Mouse (Mus musculus): ENCODE data around the gene Dnaaf2.
"Not testable (repeated sequence)": the region's sequence is repeated elsewhere in the genome, so short reads cannot be mapped to it uniquely, and the experiment has no call there.

The Dnaaf2 gene

DNA sequence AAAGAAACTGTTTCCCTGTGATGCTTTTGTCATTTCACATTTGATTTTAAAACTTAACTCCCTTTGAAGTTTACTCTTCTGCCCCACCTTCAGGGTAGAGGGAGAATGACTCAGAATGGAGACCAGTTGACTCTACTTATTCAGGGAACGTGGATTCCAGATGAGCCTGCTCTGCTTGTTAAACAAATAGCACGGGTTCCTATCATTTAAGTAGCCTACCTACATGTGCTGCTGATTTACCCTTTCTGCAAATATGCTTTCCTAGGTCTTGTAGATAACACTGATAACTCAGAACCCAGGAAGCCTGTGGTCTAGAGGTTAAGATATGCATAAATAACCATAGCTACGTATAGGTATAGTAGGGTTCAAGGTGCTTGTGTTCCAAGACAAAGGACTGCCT, 33.3 kb downstream of the Dnaaf2 start:
- DNase-seq (ENCODE audit: low spot score): no peak

DNA sequence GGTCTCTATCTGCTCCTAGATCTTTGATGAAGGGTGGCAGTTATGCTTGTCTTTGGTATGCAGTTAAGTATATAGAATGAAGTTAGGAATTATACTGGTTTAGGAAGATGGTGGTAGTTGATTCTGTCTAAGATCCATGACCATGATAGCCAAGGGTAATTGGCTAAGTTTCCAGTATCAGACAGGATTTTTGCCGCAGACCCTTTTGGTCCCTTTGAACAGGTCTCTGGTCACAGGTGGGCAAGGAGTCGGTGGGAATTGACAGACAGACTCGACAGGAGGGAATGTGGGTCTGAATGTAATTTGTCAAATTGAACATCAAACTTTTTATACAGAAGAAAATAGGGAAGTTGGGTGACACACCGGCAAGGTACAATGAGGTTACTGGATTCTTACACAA, 34.6 kb downstream of the Dnaaf2 start:
- DNase-seq (ENCODE audit: low spot score): not testable (repeated sequence)

DNA sequence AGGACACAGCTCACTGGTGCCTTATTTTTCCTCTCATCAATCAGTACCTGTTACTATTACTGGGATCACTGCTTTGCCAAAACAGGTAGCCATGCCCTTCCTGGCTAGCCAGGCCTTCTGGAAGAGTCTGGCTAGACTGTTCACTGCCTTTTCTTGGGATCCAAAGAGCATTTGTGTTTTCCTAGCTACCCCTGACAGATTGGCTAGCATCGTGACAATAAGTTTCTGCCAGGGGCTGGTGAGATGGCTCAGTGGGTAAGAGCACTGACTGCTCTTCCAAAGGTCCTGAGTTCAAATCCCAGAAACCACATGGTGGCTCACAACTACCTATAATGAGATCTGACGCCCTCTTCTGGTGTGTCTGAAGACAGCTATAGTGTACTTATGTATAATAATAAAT, 37.6 kb downstream of the Dnaaf2 start:
- DNase-seq (ENCODE audit: low spot score): not testable (repeated sequence)

DNA sequence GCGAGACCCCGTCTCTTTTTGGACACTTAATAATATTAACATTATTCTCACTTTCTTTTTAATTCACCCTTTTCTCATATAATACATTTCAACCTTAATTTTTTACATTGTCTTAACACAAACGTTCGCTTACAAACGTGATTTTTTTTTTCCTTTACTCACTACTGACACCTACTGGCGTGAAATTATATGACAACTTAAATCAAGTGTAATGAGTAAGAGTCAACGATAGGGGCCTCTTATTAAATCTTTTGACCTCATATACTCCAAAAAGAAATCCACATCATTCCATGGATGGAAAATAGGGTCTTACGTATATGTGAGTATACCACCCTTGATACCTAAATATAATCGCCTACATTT, 38.7 kb downstream of the Dnaaf2 start:
- peak; percentile 18 for DNase-seq (ENCODE audit: low spot score)

DNA sequence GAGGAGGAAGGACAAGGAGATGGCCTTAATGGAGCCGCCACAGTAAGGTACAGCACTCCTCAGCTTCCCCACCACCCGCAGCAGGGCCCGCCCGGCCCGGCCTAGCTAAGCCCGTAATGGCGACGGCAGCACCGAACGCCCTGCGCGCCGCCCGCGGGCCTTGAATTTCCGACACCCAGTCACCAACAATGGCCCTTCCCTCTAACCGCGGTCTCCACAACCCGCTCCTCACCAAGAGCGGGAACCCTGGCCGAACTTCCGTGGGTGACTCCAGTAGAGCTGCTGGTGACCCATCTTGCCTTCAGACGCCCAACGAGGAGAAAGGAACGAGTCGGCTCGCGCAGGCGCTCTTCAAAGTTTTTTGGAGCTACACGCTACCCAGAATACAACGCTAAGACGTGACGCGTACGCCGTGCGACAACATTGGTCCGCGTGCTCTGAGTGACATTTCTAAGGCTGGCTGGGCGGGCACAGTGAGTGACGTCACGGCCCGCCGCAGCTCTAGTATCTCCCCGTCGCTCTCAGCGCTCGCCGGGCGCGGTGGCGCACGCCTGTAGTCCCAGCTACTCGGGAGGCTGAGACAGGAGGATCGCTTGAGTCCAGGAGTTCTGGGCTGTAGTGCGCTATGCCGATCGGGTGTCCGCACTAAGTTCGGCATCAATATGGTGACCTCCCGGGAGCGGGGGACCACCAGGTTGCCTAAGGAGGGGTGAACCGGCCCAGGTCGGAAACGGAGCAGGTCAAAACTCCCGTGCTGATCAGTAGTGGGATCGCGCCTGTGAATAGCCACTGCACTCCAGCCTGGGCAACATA, 39.3 kb downstream of the Dnaaf2 start, which contains the start of gene Rps29:
TSS of gene Rps29 (minus strand) at position 422 of the 813 bp plus-strand sequence.
- DNase-seq (ENCODE audit: low spot score): peak; percentile 98

GRCm38 (mm10) chr12:69158366-69158764, 39.9 kb downstream of the Dnaaf2 start:
- DNase-seq (ENCODE audit: low spot score): no peak

DNA sequence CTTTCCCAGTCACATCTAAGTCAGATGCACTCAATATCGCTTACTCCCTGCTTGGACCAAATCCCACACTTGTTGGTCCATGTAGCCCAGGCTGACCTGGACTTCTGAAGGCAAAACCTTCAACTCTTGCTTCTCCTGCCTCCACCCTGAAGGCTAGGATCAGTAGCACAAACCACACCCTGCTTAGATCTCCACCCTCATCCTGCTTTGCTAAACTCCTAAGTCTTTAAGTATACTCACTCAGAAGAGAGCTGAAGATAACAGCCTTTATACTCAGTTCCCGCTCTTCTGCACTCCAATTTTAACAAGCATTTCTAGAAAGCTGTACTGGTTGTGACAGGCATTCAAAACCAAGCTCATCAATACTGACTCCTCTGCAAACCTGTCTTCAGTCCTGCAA, 41.1 kb downstream of the Dnaaf2 start:
- DNase-seq (ENCODE audit: low spot score): no peak

GRCm38 (mm10) chr12:69156436-69156835, 41.8 kb downstream of the Dnaaf2 start:
- DNase-seq (ENCODE audit: low spot score): no peak

GRCm38 (mm10) chr12:69155923-69156322, 42.3 kb downstream of the Dnaaf2 start:
- no peak for DNase-seq (ENCODE audit: low spot score)

GRCm38 (mm10) chr12:69150049-69150448, 48.2 kb downstream of the Dnaaf2 start:
- no peak for DNase-seq (ENCODE audit: low spot score)

GRCm38 (mm10) chr12:69147166-69147735, 51.0 kb downstream of the Dnaaf2 start:
- DNase-seq (ENCODE audit: low spot score): no peak

DNA sequence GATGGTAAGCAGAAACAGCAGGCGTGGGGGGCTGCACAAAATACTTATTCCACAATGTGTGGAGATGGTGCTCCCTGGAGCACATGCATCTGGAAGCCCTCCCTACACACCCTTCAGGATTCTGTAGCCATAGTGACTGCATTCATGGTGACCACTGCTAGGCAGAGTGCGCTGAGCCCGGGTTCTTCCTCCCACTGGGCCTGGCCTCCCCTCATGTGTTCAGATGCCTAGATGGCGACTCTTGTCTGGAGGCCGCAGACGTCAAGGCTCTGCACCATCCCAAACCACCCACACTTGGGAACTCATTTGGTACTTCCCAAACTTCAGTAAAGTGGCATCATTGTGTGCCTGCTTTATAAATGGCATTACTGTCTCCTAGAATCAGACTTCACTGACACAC, 54.8 kb downstream of the Dnaaf2 start:
- DNase-seq (ENCODE audit: low spot score): no peak

DNA sequence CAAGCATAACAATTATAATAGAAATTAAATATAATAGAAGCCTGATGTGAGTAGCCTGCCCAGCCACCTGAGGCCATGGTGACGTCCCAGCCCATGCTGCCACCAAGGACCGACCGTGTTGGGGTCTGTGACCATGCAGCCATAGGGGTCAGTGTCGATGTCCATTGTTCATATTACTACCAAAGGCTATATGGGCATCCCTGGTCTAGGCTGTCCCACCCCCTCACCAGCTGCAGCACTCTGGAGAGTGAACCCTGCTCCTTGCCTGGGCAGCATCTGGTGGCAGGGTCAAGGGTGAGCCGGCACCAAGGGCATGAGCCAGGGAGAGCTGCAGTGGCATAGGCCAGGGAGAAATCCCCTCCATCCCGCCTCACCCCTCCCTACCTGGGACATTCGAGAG, 58.4 kb downstream of the Dnaaf2 start:
- no peak for DNase-seq (ENCODE audit: low spot score)

GRCm38 (mm10) chr12:69139201-69139600, 59.0 kb downstream of the Dnaaf2 start:
- DNase-seq (ENCODE audit: low spot score): no peak

All from left cerebral cortex, adult 11 months (tissue).